ENCODE assay signal across 19 mouse cellular contexts in genomic region chrX:168584303-168584702, GRCm38 (mm10). TPM values are rescaled to one million over a fixed set of nuclear protein-coding genes. Genes with fewer than 3 reads are reported as not detected.
DNase-seq lines count a peak whose midpoint lies in the region; ATAC-seq and TF ChIP-seq lines count a peak whose summit lies in the region.
"Had no signal": no experiment of that assay in that cellular context is flagged by ENCODE, and none has a peak within 500 bp of the region (broad histone marks: within the 10 kb centered on the region; RNA-seq: fewer than 3 reads in every experiment).

No protein-coding gene starts in this region.

- no peaks in the 10 kb centered on the region for H3K36me3 ChIP-seq in heart, adult 2 months (ENCODE audit: control insufficient read depth, insufficient read depth, low read length)
- no peaks in the 10 kb centered on the region for H3K36me3 ChIP-seq in lung, postnatal 0 days (ENCODE audit: insufficient read depth, low read length)
- no peaks in the 10 kb centered on the region for H3K36me3 ChIP-seq in E14TG2a.4 (ENCODE audit: insufficient read depth, low read length)
- no peaks in the 10 kb centered on the region for H3K36me3 ChIP-seq in stomach, postnatal 0 days (ENCODE audit: control insufficient read depth, insufficient read depth, low read length)
- H3K36me3 ChIP-seq: midbrain, embryonic 13.5 days had no signal

- no peak overlapping the region for H3K4me2 ChIP-seq in lung, postnatal 0 days (replicated peaks; ENCODE audit: low read depth, low read length)
- H3K4me2 ChIP-seq in stomach, postnatal 0 days (replicated peaks; ENCODE audit: low read depth) = no peak overlapping the region
- H3K4me2 ChIP-seq: heart, embryonic 11.5 days; midbrain, embryonic 13.5 days had no signal

- DNase-seq in heart, adult 2 months = no peak
- DNase-seq in heart, adult 8-10 months (ENCODE audit: low spot score) = no peak
- DNase-seq in lung, postnatal 0 days (ENCODE audit: low spot score) = no peak
- DNase-seq in lung, postnatal 25 days (ENCODE audit: low spot score) = no peak
- no peak for DNase-seq in stomach, postnatal 0 days (ENCODE audit: low spot score)
- DNase-seq in urinary bladder, postnatal 14 days (ENCODE audit: low spot score) = no peak
- DNase-seq: adrenal gland, adult 8-10 months; cerebellum, adult 9-11 months; forebrain, postnatal 0 days; gastrocnemius, postnatal 14 days; heart, postnatal 4 days; right cerebral cortex, postnatal 14 days; thymus, postnatal 36 days had no signal

- TF ChIP-seq POLR2A in heart, adult 2 months (IDR thresholded peaks at IDR 0.05; ENCODE audit: insufficient read depth, low read depth, low read length) = no peak

- ATAC-seq in lung, postnatal 0 days = no peak
- no peak for ATAC-seq in stomach, postnatal 0 days (ENCODE audit: low FRiP score, low TSS enrichment)
- ATAC-seq: forebrain, postnatal 0 days; midbrain, embryonic 13.5 days had no signal

- no peaks in the 10 kb centered on the region for H3K9me3 ChIP-seq in lung, postnatal 0 days (ENCODE audit: low read length)
- no peaks in the 10 kb centered on the region for H3K9me3 ChIP-seq in E14TG2a.4 (ENCODE audit: low read length)
- no peaks in the 10 kb centered on the region for H3K9me3 ChIP-seq in stomach, postnatal 0 days (ENCODE audit: control insufficient read depth, low read length)
- H3K9me3 ChIP-seq: midbrain, embryonic 13.5 days had no signal

- TF ChIP-seq EP300 in heart, adult 2 months (IDR thresholded peaks at IDR 0.05; ENCODE audit: insufficient read depth, low read depth, low read length) = no peak
- TF ChIP-seq EP300 in lung, postnatal 0 days (IDR thresholded peaks at IDR 0.05) = no peak
- TF ChIP-seq EP300 in stomach, postnatal 0 days (optimal IDR thresholded peaks at IDR 0.05) = no peak

- WGBS in heart, adult 2 months = 33% methylated on average over 1 of the region's 1 CpGs
- 67% methylated on average over 1 of the region's 1 CpGs for WGBS in lung, postnatal 0 days
- 35% methylated on average over 1 of the region's 1 CpGs for WGBS in stomach, postnatal 0 days

- H3K4me1 ChIP-seq in heart, adult 2 months (ENCODE audit: control insufficient read depth, insufficient read depth, low read length) = no peaks in the 10 kb centered on the region
- no peaks in the 10 kb centered on the region for H3K4me1 ChIP-seq in lung, postnatal 0 days (ENCODE audit: insufficient read depth, low read depth, low read length)
- H3K4me1 ChIP-seq in E14TG2a.4 (replicated peaks; ENCODE audit: low read depth, low read length) = no peaks in the 10 kb centered on the region
- H3K4me1 ChIP-seq in stomach, postnatal 0 days (replicated peaks; ENCODE audit: control insufficient read depth, insufficient read depth) = no peaks in the 10 kb centered on the region
- H3K4me1 ChIP-seq: midbrain, embryonic 13.5 days had no signal

- H3K27ac ChIP-seq in heart, adult 2 months = no peak overlapping the region
- no peak overlapping the region for H3K27ac ChIP-seq in lung, postnatal 0 days (ENCODE audit: low read length)
- H3K27ac ChIP-seq in stomach, postnatal 0 days (replicated peaks) = no peak overlapping the region
- H3K27ac ChIP-seq: macrophage; midbrain, embryonic 13.5 days had no signal

- TF ChIP-seq CTCF in heart, adult 2 months (IDR thresholded peaks at IDR 0.05) = peak; percentile 56
- TF ChIP-seq CTCF in lung, postnatal 0 days (IDR thresholded peaks at IDR 0.05) = peak; percentile 33
- TF ChIP-seq CTCF in E14TG2a.4 (conservative IDR thresholded peaks at IDR 0.05; ENCODE audit: low read length) = peak; percentile 10; the same call in 1 of the 2 replicates
- peak; percentile 40; the same call in 1 of the 2 replicates for TF ChIP-seq CTCF in stomach, postnatal 0 days (IDR thresholded peaks at IDR 0.05; ENCODE audit: low read depth)

- intact Hi-C loops in heart, adult 2 months (cut with DNase I) = loop anchor here (10.0 kb wide), 1 partner anchor 350 kb away; no protein-coding TSS in a partner anchor

- no peak overlapping the region for H3K4me3 ChIP-seq in heart, adult 2 months
- H3K4me3 ChIP-seq in lung, postnatal 0 days (ENCODE audit: low read depth, low read length) = no peak overlapping the region
- no peak overlapping the region for H3K4me3 ChIP-seq in E14TG2a.4 (replicated peaks; ENCODE audit: low read length)
- no peak overlapping the region for H3K4me3 ChIP-seq in stomach, postnatal 0 days (ENCODE audit: low read depth, low read length)
- H3K4me3 ChIP-seq: midbrain, embryonic 13.5 days had no signal

- no peak overlapping the region for H3K9ac ChIP-seq in heart, adult 2 months (ENCODE audit: low read depth, low read length)
- no peak overlapping the region for H3K9ac ChIP-seq in lung, postnatal 0 days (replicated peaks; ENCODE audit: low read depth)
- no peak overlapping the region for H3K9ac ChIP-seq in stomach, postnatal 0 days (ENCODE audit: low read length)
- H3K9ac ChIP-seq: forebrain, postnatal 0 days; midbrain, embryonic 13.5 days had no signal

- no peaks in the 10 kb centered on the region for H3K79me2 ChIP-seq in heart, adult 2 months (replicated peaks; ENCODE audit: control insufficient read depth, insufficient read depth, low read length)

- no peaks in the 10 kb centered on the region for H3K27me3 ChIP-seq in heart, adult 2 months (ENCODE audit: control insufficient read depth, insufficient read depth, low read length)
- no peaks in the 10 kb centered on the region for H3K27me3 ChIP-seq in lung, postnatal 0 days (replicated peaks; ENCODE audit: insufficient read depth, low read length)
- H3K27me3 ChIP-seq in E14TG2a.4 (ENCODE audit: insufficient read depth, low read length) = no peaks in the 10 kb centered on the region
- no peaks in the 10 kb centered on the region for H3K27me3 ChIP-seq in stomach, postnatal 0 days (ENCODE audit: control insufficient read depth, insufficient read depth, low read length)

RNA-seq across cellular contexts. Expression of gene Frmpd4, which starts 7.3 kb away (rescaled TPM):
- not detected for total RNA-seq in heart, adult 2 months (2021)
- not detected in 2 replicates for polyA plus RNA-seq in heart, adult 2 months (2012; rRNA removed)
- total RNA-seq in heart, adult 8-10 months (2022) = not detected
- 0.01 and 0.02 TPM in 2 replicates for polyA plus RNA-seq in lung, postnatal 0 days (2015; fragmentation: Nextera tagmentation; extraction: Ambion mirVana)
- polyA plus RNA-seq in stomach, postnatal 0 days (2015; fragmentation: Nextera tagmentation; extraction: Ambion mirVana) = 0.07 and 0.11 TPM in 2 replicates
- total RNA-seq: heart, postnatal 4 days; liver, adult 2 months had no signal
- polyA plus RNA-seq: heart, embryonic 11.5 days; liver, adult 2 months; macrophage; testis, adult 2 months had no signal
